Mouse (Mus musculus): ENCODE results near the gene Ap4s1. TPM values are rescaled to one million over a fixed set of nuclear protein-coding genes. Genes with fewer than 3 reads are reported as not detected.

Ap4s1 gene
- polyA plus RNA-seq, 1 experiment from 2014 or later = 27.3 TPM

DNA sequence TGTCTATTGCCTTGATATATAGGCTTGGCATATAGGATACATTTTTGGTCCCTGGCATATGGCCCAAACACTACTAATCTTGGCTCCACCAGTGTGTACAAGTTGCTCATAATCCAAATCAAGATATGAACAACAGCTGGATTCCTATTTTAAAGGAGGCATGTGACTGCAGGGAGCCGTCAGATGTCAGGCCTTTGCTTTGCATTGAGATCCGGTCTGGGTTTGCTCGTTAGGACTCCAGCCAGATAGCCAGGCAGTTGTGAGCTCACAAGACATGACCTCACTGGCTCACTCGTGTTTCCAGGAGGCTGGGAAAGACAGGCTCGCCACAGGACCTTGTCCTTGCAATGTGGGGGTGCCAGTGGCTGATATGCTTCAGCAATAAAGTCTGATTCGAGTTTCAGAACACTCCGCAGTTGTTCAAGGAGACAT is 45.0 kb downstream of the Ap4s1 start:
- H3K4me2 ChIP-seq (replicated peaks) = no peak overlapping the region
- 44% methylated on average over 7 of the region's 7 CpGs for WGBS
- no peaks in the 10 kb centered on the region for H3K9me3 ChIP-seq (replicated peaks)
- ATAC-seq (ENCODE audit: insufficient number of reproducible peaks, low FRiP score, low TSS enrichment, low read depth) = peak; percentile 34; the same call in 1 of the 2 replicates
- H3K4me3 ChIP-seq (replicated peaks) = no peak overlapping the region
- no peaks in the 10 kb centered on the region for H3K27me3 ChIP-seq
- peaks cover 21% of the 10 kb centered on the region for H3K4me1 ChIP-seq
- H3K27ac ChIP-seq (replicated peaks) = no peak overlapping the region; the same call in 1 of the 2 replicates
- no peak overlapping the region for H3K9ac ChIP-seq
- H3K36me3 ChIP-seq = no peaks in the 10 kb centered on the region

DNA sequence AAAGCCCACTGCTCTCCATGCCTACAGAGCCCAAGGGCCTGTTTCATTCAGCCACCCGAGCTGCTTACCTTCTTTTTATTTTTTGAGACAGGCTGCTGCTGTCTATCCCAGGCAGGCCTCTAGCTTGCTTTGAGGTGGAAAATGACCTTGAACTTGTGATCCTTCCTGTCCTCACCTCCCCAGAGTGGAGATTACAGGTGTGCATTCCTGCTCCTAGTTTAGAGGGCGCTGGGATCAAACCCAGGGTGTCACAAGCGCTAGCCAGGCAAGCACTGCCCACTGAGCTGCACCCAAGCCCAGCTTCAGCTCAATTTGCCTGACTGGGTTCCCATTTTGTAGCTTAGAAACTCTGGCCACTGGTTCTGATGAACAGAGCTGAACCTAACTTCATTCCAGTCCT is 45.5 kb downstream of the Ap4s1 start:
- no peaks in the 10 kb centered on the region for H3K27me3 ChIP-seq
- 63% methylated on average over 3 of the region's 3 CpGs for whole genome bisulfite sequencing
- no peaks in the 10 kb centered on the region for H3K9me3 ChIP-seq (replicated peaks)
- no peak overlapping the region for H3K27ac ChIP-seq (replicated peaks)
- H3K9ac ChIP-seq = no peak overlapping the region
- H3K4me1 ChIP-seq = peaks cover 21% of the 10 kb centered on the region
- H3K4me3 ChIP-seq (replicated peaks) = no peak overlapping the region
- H3K36me3 ChIP-seq = no peaks in the 10 kb centered on the region
- H3K4me2 ChIP-seq (replicated peaks) = no peak overlapping the region
- ATAC-seq (ENCODE audit: insufficient number of reproducible peaks, low FRiP score, low TSS enrichment, low read depth) = no peak

DNA sequence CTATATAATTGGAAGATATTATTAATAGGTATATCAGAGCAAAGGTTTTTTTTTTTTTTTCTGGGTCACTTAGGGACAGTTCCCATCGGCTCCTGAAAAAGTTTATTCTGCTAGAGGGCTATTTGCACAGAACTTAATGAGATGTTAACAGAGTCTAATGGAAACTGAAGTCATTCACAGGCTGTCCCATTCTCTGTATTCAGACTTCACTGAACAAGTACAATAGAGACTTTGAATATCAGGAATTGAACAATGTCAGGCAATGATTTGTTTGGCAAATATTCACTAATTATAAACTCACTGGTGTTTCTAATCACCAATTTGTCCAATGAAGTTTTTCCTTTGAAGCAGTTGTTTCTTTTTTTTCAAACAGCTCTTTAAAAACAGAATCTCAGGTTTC is 46.0 kb downstream of the Ap4s1 start:
- no peak for ATAC-seq (ENCODE audit: insufficient number of reproducible peaks, low FRiP score, low TSS enrichment, low read depth)
- no peaks in the 10 kb centered on the region for H3K27me3 ChIP-seq
- H3K36me3 ChIP-seq = peaks cover under 1% of the 10 kb centered on the region; the same call in 1 of the 2 replicates
- H3K9me3 ChIP-seq (replicated peaks) = no peaks in the 10 kb centered on the region
- no peak overlapping the region for H3K27ac ChIP-seq (replicated peaks)
- H3K4me2 ChIP-seq (replicated peaks) = no peak overlapping the region
- H3K4me1 ChIP-seq = peaks cover 21% of the 10 kb centered on the region
- H3K9ac ChIP-seq = no peak overlapping the region
- 56% methylated on average over 1 of the region's 1 CpGs for WGBS
- H3K4me3 ChIP-seq (replicated peaks) = no peak overlapping the region

DNA sequence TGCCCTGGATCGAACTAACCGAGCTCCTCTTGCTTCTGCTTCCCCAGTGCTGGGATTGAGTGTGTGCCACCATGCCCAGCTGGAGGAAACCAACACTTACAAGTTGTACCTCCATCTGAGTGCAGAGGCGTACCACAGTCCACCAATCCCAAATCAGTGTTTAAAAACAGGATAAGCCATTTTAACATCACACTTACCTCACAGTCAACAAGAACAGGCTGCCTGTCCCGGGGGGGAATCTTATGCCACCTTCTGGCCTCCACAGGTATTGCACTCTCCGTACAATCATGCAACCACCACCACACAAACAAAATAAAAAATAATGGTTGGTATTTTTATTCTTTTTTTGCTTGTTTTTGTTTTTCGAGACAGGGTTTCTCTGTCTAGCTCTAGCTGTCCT is 50.9 kb downstream of the Ap4s1 start:
- Histone ChIP-seq H3K4me2 (replicated peaks) (no peak overlapping the region), H3K4me1 (no peaks in the 10 kb centered on the region), H3K9me3 (replicated peaks) (no peaks in the 10 kb centered on the region), H3K36me3 (peaks cover 36% of the 10 kb centered on the region), H3K27ac (replicated peaks) (no peak overlapping the region), H3K9ac (no peak overlapping the region), H3K4me3 (replicated peaks) (no peak overlapping the region), H3K27me3 (no peaks in the 10 kb centered on the region)
- ATAC-seq (ENCODE audit: insufficient number of reproducible peaks, low FRiP score, low TSS enrichment, low read depth) = no peak
- 80% methylated on average over 6 of the region's 6 CpGs for WGBS

DNA sequence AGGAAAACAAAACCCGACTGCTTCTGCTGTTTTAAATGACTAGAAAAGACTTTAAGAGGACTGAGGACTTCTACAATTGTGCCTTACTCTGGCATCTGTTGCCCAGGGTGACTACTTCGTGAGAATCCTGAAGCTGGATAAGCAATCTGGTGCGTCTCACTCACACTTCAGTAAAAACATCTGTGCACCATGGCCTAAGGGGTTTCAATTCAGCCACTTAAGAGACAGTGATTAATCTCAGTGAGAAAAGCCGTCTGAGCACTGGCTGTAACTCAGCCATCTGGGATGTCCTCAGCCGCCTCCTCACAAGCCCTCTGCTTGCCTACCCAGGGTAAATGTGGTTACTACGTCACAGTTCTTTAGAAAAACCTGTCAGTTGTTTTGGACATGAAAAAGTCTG is 54.1 kb downstream of the Ap4s1 start:
- WGBS = 35% methylated on average over 6 of the region's 6 CpGs
- Histone ChIP-seq H3K27ac (replicated peaks) (no peak overlapping the region), H3K4me2 (replicated peaks) (no peak overlapping the region), H3K9me3 (replicated peaks) (no peaks in the 10 kb centered on the region), H3K4me1 (no peaks in the 10 kb centered on the region), H3K4me3 (replicated peaks) (no peak overlapping the region), H3K36me3 (peaks cover 62% of the 10 kb centered on the region), H3K27me3 (no peaks in the 10 kb centered on the region), H3K9ac (no peak overlapping the region)
- no peak for ATAC-seq (ENCODE audit: insufficient number of reproducible peaks, low FRiP score, low TSS enrichment, low read depth)

DNA sequence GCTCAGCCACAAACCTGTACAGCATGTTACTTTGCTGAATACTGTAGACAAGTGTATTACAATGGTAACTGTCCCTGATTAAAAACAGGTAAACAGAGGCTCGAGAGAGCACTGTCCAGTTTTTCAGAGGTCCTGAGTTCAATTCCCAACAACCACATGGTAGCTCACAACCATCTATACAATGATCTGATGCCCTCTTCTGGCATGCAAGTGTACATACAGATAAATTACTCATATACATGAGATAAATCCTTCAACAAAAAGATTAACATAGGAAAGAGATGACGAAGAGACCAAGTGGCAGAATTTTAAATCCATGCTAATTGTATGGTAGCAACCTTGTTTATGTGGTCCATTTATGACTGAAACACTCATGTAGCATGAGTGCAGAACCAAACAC is 56.5 kb downstream of the Ap4s1 start:
- H3K4me3 ChIP-seq (replicated peaks) = no peak overlapping the region
- 83% methylated on average over 2 of the region's 2 CpGs for WGBS
- no peak overlapping the region for H3K4me2 ChIP-seq (replicated peaks)
- no peak for ATAC-seq (ENCODE audit: insufficient number of reproducible peaks, low FRiP score, low TSS enrichment, low read depth)
- H3K9me3 ChIP-seq (replicated peaks) = no peaks in the 10 kb centered on the region
- H3K9ac ChIP-seq = no peak overlapping the region
- H3K36me3 ChIP-seq = peaks cover 78% of the 10 kb centered on the region
- no peaks in the 10 kb centered on the region for H3K27me3 ChIP-seq
- no peaks in the 10 kb centered on the region for H3K4me1 ChIP-seq
- no peak overlapping the region for H3K27ac ChIP-seq (replicated peaks)

DNA sequence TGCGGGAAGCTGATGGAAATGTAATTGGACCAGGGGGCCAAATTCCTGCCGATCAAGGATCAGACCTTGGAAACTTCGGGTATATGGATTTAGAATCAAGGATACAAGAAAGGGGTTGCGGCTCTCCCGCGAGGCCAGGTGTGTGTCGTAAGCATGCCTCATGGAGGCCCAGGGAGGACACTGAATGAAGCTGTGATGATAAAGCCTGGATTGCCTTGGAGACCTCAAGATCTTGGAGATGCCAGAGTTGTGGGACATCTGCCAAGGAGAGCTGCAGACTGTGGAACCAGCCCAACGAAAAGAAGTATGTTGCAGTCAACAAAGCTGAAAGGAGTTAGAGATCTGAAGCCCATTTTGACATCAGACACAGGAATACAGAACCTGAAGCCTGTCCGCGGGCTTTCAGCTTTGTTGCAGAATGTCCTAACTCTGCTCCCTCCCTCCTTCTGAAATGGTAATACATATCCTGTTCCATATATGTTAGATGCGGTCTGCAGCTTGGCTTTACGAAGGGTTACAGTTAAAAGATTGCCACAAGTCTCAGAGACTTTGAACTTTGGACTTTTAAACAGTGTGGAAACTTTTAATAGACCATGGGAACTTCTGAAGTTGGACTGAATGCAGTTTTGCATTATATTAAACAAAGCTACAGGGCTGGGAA is 65.2 kb downstream of the Ap4s1 start:
- no peak overlapping the region for H3K4me3 ChIP-seq (replicated peaks)
- no peaks in the 10 kb centered on the region for H3K9me3 ChIP-seq (replicated peaks)
- no peak overlapping the region for H3K4me2 ChIP-seq (replicated peaks)
- ATAC-seq (ENCODE audit: insufficient number of reproducible peaks, low FRiP score, low TSS enrichment, low read depth) = no peak
- H3K27ac ChIP-seq (replicated peaks) = no peak overlapping the region
- WGBS = 92% methylated on average over 12 of the region's 12 CpGs
- H3K36me3 ChIP-seq = peaks cover 76% of the 10 kb centered on the region
- H3K27me3 ChIP-seq = no peaks in the 10 kb centered on the region
- no peak overlapping the region for H3K9ac ChIP-seq
- no peaks in the 10 kb centered on the region for H3K4me1 ChIP-seq

DNA sequence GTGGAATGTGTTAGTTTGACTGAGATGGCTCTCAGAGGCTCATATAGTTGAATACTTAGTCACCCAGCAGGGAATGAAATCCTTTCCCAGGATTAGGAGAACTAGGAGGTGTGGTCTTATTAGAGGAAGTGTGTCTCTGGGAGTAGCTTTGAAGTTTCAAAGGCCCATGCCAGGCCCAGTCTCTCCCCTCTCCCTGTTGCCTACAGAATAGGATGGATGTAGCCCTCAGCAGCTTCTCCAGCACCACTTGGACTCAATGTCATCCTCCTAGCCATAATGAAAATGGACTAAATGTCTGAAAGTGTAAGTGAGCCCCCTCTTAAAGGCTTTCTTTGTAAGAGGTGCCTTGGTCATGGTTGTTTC is 65.7 kb downstream of the Ap4s1 start:
- Histone ChIP-seq H3K9me3 (replicated peaks) (no peaks in the 10 kb centered on the region), H3K4me1 (no peaks in the 10 kb centered on the region), H3K9ac (no peak overlapping the region), H3K4me2 (replicated peaks) (no peak overlapping the region), H3K27ac (replicated peaks) (no peak overlapping the region), H3K4me3 (replicated peaks) (no peak overlapping the region), H3K27me3 (no peaks in the 10 kb centered on the region), H3K36me3 (peaks cover 71% of the 10 kb centered on the region)
- no peak for ATAC-seq (ENCODE audit: insufficient number of reproducible peaks, low FRiP score, low TSS enrichment, low read depth)

DNA sequence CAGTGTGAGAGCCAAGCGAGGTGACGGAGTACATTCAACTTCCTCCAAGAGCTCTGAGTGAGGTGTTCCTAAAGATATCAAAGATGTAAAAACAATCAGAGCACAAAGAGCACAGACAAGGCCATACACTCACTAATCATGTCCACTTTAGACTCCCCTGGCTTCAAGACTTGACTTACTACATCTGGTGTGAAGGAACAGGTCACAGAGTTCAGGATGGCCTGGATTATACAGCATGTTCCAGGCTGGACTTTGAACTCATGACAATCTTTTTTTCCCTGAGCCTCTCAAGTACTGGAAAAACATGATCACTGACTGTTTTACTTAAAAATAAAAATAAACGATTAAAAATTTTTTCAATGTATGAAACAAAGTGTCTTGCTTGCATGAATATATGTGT is 68.5 kb downstream of the Ap4s1 start:
- Histone ChIP-seq H3K9ac (no peak overlapping the region), H3K4me1 (no peaks in the 10 kb centered on the region), H3K36me3 (peaks cover 69% of the 10 kb centered on the region), H3K4me2 (replicated peaks) (no peak overlapping the region), H3K27ac (replicated peaks) (no peak overlapping the region), H3K9me3 (replicated peaks) (no peaks in the 10 kb centered on the region), H3K4me3 (replicated peaks) (no peak overlapping the region), H3K27me3 (no peaks in the 10 kb centered on the region)
- WGBS = 98% methylated on average over 3 of the region's 3 CpGs
- no peak for ATAC-seq (ENCODE audit: insufficient number of reproducible peaks, low FRiP score, low TSS enrichment, low read depth)

DNA sequence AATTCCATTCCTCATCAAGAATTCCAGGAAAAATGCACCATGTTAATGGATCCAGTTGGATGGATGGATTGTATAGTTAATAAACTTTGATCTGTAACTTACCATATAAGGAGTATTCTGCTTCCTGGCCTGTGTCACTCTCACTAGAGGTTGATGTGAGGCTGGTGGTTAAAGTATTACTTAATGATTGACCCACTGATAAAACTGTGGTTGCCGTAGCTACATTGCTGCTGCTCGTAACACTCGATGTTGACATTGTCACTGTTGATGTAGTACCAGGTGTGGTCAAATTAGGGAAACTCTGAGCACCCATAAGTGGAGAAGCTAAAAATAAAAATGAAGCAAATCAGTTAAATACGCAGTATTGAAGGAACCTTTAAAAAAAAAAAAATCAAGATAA is 76.6 kb downstream of the Ap4s1 start:
- Histone ChIP-seq H3K27ac (replicated peaks) (no peak overlapping the region), H3K4me2 (replicated peaks) (no peak overlapping the region), H3K36me3 (peaks cover 52% of the 10 kb centered on the region), H3K9me3 (replicated peaks) (no peaks in the 10 kb centered on the region), H3K4me3 (replicated peaks) (no peak overlapping the region), H3K9ac (no peak overlapping the region), H3K27me3 (no peaks in the 10 kb centered on the region), H3K4me1 (no peaks in the 10 kb centered on the region)
- no peak for ATAC-seq (ENCODE audit: insufficient number of reproducible peaks, low FRiP score, low TSS enrichment, low read depth)
- WGBS = 92% methylated on average over 4 of the region's 4 CpGs

DNA sequence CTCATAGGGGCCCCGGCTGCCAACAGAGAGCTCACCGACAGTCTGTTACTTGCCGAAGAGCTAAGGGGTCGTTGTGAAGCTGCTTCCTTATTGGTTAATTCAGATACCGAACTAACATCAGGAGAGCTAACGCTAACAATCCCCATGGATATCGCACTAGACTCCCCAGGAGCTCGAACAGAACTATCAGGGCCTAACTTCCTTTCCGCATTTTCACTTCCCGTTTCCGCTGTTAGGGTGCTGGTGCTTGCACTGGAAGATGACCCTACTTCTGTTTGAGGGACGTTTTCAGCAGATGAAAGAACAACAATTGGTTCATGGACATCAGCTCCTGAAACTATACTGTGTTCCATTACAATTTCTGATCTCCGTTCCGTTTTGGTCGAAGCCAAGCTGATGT is 77.9 kb downstream of the Ap4s1 start:
- WGBS = 89% methylated on average over 15 of the region's 15 CpGs
- Histone ChIP-seq H3K27me3 (no peaks in the 10 kb centered on the region), H3K4me3 (replicated peaks) (no peak overlapping the region), H3K9me3 (replicated peaks) (no peaks in the 10 kb centered on the region), H3K9ac (no peak overlapping the region), H3K27ac (replicated peaks) (no peak overlapping the region), H3K36me3 (peaks cover 49% of the 10 kb centered on the region), H3K4me1 (no peaks in the 10 kb centered on the region), H3K4me2 (replicated peaks) (no peak overlapping the region)
- no peak for ATAC-seq (ENCODE audit: insufficient number of reproducible peaks, low FRiP score, low TSS enrichment, low read depth)

DNA sequence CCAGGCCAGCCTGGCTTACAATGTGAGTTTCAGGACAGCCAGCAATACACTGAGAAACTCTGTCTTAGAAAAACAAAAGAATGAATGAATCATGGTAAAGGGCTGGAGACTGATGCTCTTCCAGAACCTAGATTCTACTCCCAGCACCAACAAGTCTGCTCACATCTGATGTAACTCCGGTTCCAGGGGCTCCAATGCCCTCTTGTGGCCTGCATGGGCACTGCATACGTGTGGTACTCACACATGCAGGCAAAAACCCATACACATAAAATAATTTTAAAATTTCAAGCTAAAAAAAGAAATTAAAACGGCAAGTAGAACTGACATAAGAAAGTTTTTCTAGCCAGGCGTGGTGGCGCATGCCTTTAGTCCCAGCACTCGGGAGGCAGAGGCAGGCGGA is 94.0 kb downstream of the Ap4s1 start:
- Histone ChIP-seq H3K9me3 (replicated peaks) (no peaks in the 10 kb centered on the region), H3K27me3 (no peaks in the 10 kb centered on the region), H3K4me1 (no peaks in the 10 kb centered on the region), H3K27ac (replicated peaks) (no peak overlapping the region), H3K4me2 (replicated peaks) (no peak overlapping the region), H3K36me3 (peaks cover 76% of the 10 kb centered on the region), H3K4me3 (replicated peaks) (no peak overlapping the region), H3K9ac (no peak overlapping the region)
- WGBS = 91% methylated on average over 7 of the region's 7 CpGs
- ATAC-seq (ENCODE audit: insufficient number of reproducible peaks, low FRiP score, low TSS enrichment, low read depth) = no peak
